Mouse (Mus musculus): ENCODE measurements around the gene Lrrc7. TPM values are rescaled to one million over a fixed set of nuclear protein-coding genes. Genes with fewer than 3 reads are reported as not detected.

Lrrc7 gene
- total RNA-seq, 2 experiments from 2014 or later, result 0.02 to 0.04 TPM

GRCm38 (mm10) chr3:158375885-158376284, 186.1 kb downstream of the Lrrc7 start:
- DNase-seq, result peak; percentile 3

GRCm38 (mm10) chr3:158369169-158369568, 192.9 kb downstream of the Lrrc7 start:
- intact Hi-C loops (cut with DNase I; ENCODE audit: low total_unique reads), result no loop called here
- DNase-seq, result no peak

More at GRCm38 (mm10) chr3:158375885-158376284, 186.1 kb downstream of the Lrrc7 start:
- intact Hi-C loops (cut with DNase I; ENCODE audit: low total_unique reads), result no loop called here

- intact Hi-C loops (cut with DNase I; ENCODE audit: low total_unique reads), result no loop called here
Observed at GRCm38 (mm10) chr3:158365801-158366200, 196.2 kb downstream of the Lrrc7 start.

GRCm38 (mm10) chr3:158362091-158362490, 199.9 kb downstream of the Lrrc7 start:
- intact Hi-C loops (cut with DNase I; ENCODE audit: low total_unique reads), result no loop called here
- no peak for DNase-seq

More at GRCm38 (mm10) chr3:158365801-158366200, 196.2 kb downstream of the Lrrc7 start:
- DNase-seq, result no peak

- intact Hi-C loops (cut with DNase I; ENCODE audit: low total_unique reads), result no loop called here
- DNase-seq, result no peak
Observed at GRCm38 (mm10) chr3:158356706-158357105, 205.3 kb downstream of the Lrrc7 start.

- no peak for DNase-seq
- intact Hi-C loops (cut with DNase I; ENCODE audit: low total_unique reads), result no loop called here
Observed at GRCm38 (mm10) chr3:158356194-158356593, 205.8 kb downstream of the Lrrc7 start.

- no peak for DNase-seq
- intact Hi-C loops (cut with DNase I; ENCODE audit: low total_unique reads), result no loop called here
Observed at GRCm38 (mm10) chr3:158340808-158341207, 221.2 kb downstream of the Lrrc7 start.

- DNase-seq, result no peak
- intact Hi-C loops (cut with DNase I; ENCODE audit: low total_unique reads), result no loop called here
Observed at GRCm38 (mm10) chr3:158330085-158330484, 231.9 kb downstream of the Lrrc7 start.

GRCm38 (mm10) chr3:158310391-158310790, 251.6 kb downstream of the Lrrc7 start:
- intact Hi-C loops (cut with DNase I; ENCODE audit: low total_unique reads), result no loop called here
- DNase-seq, result no peak

GRCm38 (mm10) chr3:158307415-158307814, 254.6 kb downstream of the Lrrc7 start:
- intact Hi-C loops (cut with DNase I; ENCODE audit: low total_unique reads), result no loop called here
- DNase-seq, result no peak

- intact Hi-C loops (cut with DNase I; ENCODE audit: low total_unique reads), result no loop called here
- no peak for DNase-seq
Observed at GRCm38 (mm10) chr3:158298732-158299131, 263.3 kb downstream of the Lrrc7 start.

- no peak for DNase-seq
- intact Hi-C loops (cut with DNase I; ENCODE audit: low total_unique reads), result no loop called here
Observed at GRCm38 (mm10) chr3:158295041-158295440, 267.0 kb downstream of the Lrrc7 start.

- no peak for DNase-seq
- intact Hi-C loops (cut with DNase I; ENCODE audit: low total_unique reads), result no loop called here
Observed at GRCm38 (mm10) chr3:158284431-158284830, 277.6 kb downstream of the Lrrc7 start.

- intact Hi-C loops (cut with DNase I; ENCODE audit: low total_unique reads), result no loop called here
- no peak for DNase-seq
Observed at GRCm38 (mm10) chr3:158278631-158279030, 283.4 kb downstream of the Lrrc7 start.

GRCm38 (mm10) chr3:158272700-158273099, 289.3 kb downstream of the Lrrc7 start:
- no peak for DNase-seq
- intact Hi-C loops (cut with DNase I; ENCODE audit: low total_unique reads), result no loop called here

GRCm38 (mm10) chr3:158270887-158271286, 291.1 kb downstream of the Lrrc7 start:
- intact Hi-C loops (cut with DNase I; ENCODE audit: low total_unique reads), result no loop called here
- DNase-seq, result no peak

GRCm38 (mm10) chr3:158252576-158252975, 309.4 kb downstream of the Lrrc7 start:
- DNase-seq, result no peak
- intact Hi-C loops (cut with DNase I; ENCODE audit: low total_unique reads), result no loop called here

GRCm38 (mm10) chr3:158247672-158248071, 314.3 kb downstream of the Lrrc7 start:
- DNase-seq, result no peak
- intact Hi-C loops (cut with DNase I; ENCODE audit: low total_unique reads), result no loop called here

- DNase-seq, result no peak
- intact Hi-C loops (cut with DNase I; ENCODE audit: low total_unique reads), result no loop called here
Observed at GRCm38 (mm10) chr3:158210657-158211056, 351.4 kb downstream of the Lrrc7 start.

GRCm38 (mm10) chr3:158210026-158210425, 352.0 kb downstream of the Lrrc7 start:
- DNase-seq, result no peak
- intact Hi-C loops (cut with DNase I; ENCODE audit: low total_unique reads), result no loop called here

- intact Hi-C loops (cut with DNase I; ENCODE audit: low total_unique reads), result no loop called here
- DNase-seq, result no peak
Observed at GRCm38 (mm10) chr3:158207840-158208239, 354.2 kb downstream of the Lrrc7 start.

- DNase-seq, result no peak
- intact Hi-C loops (cut with DNase I; ENCODE audit: low total_unique reads), result no loop called here
Observed at GRCm38 (mm10) chr3:158202776-158203175, 359.2 kb downstream of the Lrrc7 start.
